Mouse (Mus musculus): ENCODE data around the gene Tbxas1.

Tbxas1 gene

DNA sequence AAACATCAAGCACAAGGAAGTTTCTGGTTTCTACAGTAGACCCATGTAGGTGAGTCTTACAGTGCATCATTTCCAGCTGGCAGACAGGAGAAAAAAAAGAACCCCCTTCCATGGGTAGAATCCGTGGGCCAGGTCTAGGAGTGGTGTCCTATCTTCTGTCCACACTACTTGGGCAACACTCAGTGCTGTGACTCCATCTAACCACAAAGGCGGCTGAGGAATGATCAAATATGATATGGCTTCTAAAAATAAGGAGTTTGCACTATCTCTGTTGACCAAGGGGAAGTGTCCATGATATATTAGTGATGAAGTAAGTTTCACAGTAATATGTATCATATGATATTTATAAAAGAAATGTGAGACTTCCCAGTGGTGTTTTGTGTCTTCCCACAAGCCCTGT lies 16.8 kb downstream of the Tbxas1 start:
- DNase-seq (ENCODE audit: low spot score in 2 of 2), result no peak

GRCm38 (mm10) chr6:38893615-38894014 lies 18.4 kb downstream of the Tbxas1 start:
- DNase-seq (ENCODE audit: low spot score in 2 of 2), result no peak

- DNase-seq (ENCODE audit: low spot score in 2 of 2), result no peak
Observed at GRCm38 (mm10) chr6:38900073-38900472, 24.9 kb downstream of the Tbxas1 start.

DNA sequence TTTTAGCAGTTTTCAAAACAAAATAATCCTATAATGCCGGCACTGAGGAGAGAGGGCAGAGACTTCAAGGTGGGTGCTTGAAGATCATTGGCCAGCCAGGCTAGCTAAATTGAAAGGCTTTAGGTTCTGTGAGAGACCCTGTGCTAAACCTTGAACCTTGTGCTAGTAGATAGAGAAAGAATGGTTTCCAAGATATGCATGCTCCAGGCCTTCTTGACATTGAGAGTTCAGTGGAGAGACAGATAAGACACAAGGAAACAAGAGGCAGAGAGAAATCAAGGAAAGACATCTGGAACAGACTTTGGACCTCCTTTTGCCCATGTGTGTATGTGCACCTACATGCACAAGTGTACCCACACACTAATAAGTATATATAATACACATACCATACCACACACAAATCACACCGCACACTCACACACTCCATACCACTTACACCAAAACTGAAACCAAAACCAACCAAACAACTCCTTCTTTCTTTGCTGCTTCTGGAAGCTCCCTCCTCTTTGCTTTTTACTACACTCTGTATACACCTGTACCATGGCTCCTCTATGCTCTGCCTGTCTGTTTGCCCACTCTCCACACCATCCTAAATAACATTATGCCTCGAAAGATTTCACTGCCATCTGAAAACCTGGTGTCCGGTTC lies 25.4 kb downstream of the Tbxas1 start:
- no peak for DNase-seq (ENCODE audit: low spot score in 2 of 2)

DNA sequence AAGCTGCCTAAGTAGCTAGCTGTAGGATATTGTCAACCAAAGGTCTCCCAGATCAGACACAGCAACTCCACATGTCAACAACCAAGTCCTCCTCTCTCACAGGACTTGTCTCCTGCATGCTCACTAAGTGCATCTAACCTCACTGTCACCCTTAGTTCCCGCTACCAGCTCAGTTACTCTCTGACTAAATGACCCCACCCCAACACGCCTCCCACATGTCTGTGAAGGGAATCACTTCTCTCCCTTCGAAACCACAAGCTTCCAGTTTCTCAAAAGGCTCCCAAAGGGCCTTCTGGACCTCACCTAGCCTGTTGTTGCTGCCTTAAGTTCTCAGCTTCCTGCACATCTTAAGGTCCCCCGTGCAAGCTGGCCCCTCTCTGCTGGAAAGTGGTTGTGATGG lies 25.9 kb downstream of the Tbxas1 start:
- no peak for DNase-seq (ENCODE audit: low spot score in 2 of 2)

GRCm38 (mm10) chr6:38901636-38902035 lies 26.4 kb downstream of the Tbxas1 start:
- no peak for DNase-seq (ENCODE audit: low spot score in 2 of 2)

DNA sequence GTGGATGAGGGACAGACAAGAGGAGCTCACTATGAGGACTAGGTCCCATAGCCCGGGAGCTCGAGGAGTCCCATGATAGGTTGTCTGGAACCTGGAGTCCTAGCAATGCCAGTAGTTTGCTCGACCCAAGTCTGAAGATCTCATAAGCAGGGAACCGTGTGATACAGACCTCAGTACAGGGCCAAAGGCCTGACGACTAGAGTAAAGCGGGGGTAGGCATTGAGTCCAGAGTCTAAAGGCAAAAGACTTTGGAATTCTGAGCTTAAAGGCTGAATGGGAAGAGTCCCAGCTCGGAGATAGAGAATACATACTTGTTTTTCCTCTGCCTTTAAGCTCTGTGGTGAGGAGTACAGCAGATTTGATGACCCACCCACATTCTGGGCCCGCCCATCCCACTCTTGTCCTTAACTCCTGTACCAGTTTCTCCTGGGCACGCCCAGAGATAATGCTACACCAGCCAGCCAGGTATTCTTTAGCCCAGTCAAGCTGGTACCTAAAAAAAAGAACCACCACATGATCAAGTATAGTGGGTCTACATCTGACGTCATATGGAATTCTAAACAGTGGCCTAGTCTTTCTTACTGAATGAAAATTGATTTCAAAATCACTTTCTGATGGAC lies 27.7 kb downstream of the Tbxas1 start:
- DNase-seq (ENCODE audit: low spot score in 2 of 2), result no peak

GRCm38 (mm10) chr6:38906005-38906404 lies 30.8 kb downstream of the Tbxas1 start:
- no peak for DNase-seq (ENCODE audit: low spot score in 2 of 2)

GRCm38 (mm10) chr6:38908401-38908800 lies 33.2 kb downstream of the Tbxas1 start:
- DNase-seq (ENCODE audit: low spot score in 2 of 2), result no peak

DNA sequence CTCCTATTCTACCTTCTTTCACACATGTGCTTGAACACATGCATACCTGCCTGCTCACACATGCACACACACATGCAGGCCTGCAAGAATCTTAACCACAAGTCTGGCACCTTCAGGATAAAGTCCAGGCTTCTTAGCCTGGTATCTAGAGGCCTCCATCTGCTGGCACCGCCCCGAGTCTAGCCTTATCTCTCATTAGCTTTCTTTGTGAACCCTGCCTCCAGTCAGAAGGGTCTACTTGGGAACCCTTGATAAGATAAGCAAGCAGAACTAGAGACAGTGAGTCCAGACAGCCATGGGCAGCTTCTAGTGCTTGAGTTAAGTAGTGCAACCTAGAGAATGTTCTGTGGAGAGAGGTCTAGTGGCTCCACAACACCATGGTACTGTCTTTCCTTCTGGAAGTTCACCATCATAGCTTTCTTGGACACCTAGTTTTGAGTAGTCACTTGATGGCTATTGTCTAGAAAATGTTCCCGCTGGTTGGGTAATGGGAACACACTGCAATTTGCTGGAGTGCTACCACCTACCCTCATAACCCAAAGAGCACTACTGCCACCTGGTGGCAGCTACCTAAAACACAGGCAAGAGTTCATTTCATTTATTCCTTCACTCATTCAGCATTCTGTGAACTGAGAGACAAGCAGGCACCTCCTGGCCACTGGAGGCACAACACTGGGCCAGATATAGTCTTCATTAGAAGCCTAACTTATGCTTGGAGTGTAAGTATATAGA lies 35.8 kb downstream of the Tbxas1 start:
- peak in 1 of 2 experiments; percentile 35 for DNase-seq (ENCODE audit: low spot score in 2 of 2)

GRCm38 (mm10) chr6:38912121-38912660 lies 37.0 kb downstream of the Tbxas1 start:
- DNase-seq (ENCODE audit: low spot score in 2 of 2), result no peak

DNA sequence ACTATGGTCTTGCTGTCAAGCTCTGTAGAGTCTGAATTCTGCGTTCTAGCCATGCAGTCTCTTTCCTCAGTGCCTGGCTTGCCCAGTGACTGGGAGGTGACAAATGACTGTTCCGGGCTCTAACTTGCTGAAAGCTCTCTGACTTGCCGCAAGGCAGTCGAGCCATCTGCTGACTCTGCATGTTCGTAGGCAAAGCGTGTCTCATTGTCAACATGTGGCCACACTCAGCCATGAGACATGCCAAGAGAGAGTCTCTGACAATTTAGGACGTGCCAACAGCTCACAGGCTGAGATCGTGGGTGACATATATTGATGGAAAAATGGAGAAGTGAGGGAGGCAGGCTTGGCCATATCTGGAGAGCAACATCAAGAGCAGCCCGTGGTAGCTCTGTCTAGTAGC lies 37.6 kb downstream of the Tbxas1 start:
- DNase-seq (ENCODE audit: low spot score in 2 of 2), result peak in 1 of 2 experiments; percentile 41

GRCm38 (mm10) chr6:38913386-38914042 lies 38.3 kb downstream of the Tbxas1 start:
- DNase-seq (ENCODE audit: low spot score in 2 of 2), result no peak

GRCm38 (mm10) chr6:38914181-38914580 lies 39.0 kb downstream of the Tbxas1 start:
- no peak for DNase-seq (ENCODE audit: low spot score in 2 of 2)

DNA sequence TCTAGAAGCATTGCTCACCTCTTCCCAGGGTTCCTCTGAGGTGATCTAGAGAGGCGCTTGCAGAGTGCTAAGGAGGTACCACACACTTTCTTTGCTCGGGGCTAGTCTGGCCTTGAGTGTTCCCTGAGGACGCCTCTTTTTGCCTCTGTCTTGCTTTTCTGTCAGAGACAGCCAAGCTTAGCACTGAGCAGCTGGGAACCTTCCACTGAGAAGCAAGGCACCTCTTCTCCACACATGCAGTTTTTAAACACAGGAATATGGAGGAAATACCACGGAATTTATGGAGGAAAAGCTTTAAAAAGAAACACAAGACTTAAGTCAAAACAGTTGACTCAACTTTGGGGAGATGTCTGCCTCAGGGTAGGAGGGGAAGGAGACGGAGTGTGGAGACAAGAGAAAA lies 40.6 kb downstream of the Tbxas1 start:
- no peak for DNase-seq (ENCODE audit: low spot score in 2 of 2)

- DNase-seq (ENCODE audit: low spot score in 2 of 2), result no peak
Observed at GRCm38 (mm10) chr6:38916571-38916970, 41.4 kb downstream of the Tbxas1 start.

DNA sequence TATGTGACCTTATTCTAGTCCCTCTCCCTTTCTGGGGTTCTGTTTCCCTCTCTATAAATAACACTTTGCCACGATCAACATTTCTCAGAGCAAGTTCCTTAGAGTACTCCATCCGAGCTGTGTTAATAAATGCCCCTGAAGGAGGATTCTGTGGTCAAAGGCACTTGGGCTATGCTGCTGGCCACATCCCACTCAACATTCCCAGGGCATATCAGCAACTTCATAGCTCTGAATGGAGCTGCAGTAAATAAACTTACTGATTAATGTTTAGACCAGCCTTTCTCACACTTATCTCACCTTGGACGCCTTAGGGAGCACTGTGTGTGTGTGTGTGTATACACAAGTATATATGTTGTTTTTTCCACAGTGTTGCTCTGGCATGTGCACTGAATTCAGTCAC lies 42.2 kb downstream of the Tbxas1 start:
- no peak for DNase-seq (ENCODE audit: low spot score in 2 of 2)

DNA sequence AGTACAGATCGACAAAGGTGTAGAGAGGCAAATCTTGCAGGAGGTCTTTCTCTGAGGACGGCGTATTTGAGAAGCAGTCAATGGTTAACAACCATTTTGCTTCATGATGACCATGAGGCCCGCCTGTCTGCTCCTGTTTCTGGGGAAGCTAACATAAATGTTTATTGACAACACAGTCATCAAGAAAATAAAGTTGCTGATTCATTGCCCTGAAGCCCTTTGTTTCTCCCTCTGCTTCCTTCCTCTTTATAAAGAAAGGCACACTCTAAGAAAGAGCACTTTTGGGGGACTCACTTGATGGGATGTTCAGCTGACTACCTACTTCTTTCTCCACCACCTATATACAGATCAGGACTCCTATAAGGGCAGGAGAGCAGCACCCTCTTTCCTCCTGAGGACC lies 43.5 kb downstream of the Tbxas1 start:
- DNase-seq (ENCODE audit: low spot score in 2 of 2), result no peak

DNA sequence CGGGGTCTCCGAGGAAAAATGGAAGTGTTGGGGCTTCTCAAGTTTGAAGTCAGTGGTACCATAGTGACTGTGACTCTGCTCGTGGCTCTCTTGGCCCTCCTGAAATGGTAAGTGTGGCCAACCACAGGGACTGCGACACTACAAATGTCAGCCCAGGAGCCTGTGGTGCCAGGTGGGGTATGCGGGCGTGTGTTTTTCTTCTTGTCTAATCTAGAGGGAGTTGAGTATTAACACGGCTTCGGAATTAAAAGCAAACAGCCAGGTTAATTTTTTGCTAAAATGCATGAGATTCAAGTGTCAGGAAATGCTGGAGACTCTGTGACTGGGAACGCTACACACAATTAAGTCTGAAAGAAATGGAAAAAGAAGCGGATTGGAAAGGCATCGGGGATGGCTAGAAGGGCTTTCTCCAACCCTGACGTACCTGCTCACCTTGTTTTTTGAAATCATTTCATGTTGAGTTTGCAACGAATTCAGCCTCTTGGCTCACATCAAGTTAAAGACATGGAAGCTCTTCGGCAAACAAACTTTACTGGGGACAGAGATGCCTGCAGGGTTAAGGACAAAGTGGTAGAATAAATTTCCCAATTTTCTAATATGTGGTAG lies 44.0 kb downstream of the Tbxas1 start:
- no peak for DNase-seq (ENCODE audit: low spot score in 2 of 2)

GRCm38 (mm10) chr6:38920141-38920540 lies 44.9 kb downstream of the Tbxas1 start:
- DNase-seq (ENCODE audit: low spot score in 2 of 2), result no peak

DNA sequence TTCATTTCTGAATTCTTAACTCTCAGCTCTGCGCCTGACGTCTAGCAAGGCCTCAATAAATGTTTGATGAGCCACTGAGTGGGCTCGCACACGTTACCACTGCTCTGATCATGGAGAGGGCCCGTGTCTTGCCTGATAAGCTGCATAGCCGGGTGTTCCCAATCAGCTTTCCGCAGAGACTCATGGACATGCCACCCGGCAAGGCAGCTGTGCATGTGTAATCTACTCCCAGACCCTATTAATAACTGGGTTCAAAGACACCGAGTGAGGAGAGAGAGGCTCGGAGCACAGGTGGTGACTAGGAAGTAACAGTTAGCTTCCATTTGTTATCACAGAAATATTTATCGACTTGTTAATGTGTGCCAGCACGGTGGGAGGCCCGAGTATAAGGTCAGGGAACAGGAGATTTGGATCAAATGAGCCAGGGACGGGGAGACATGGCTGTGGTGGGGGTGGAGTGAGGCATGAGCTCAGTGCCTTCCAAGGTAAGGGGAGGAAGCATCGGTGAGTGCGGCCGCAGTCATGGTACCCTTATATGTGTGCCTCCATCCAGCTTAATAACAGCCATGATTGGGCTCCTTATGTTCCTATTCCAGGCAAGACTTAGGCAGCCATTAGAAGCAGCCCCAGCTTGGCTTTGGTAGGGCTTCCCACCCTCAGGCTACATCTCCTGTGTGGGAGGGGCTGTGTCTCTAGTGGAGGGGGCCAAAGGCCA lies 46.0 kb downstream of the Tbxas1 start:
- no peak for DNase-seq (ENCODE audit: low spot score in 2 of 2)

Data from right cerebral cortex, postnatal 10 days (tissue).